Mouse (Mus musculus): Measurements from ENCODE around the gene Dyrk1a. TPM values are rescaled to one million over a fixed set of nuclear protein-coding genes. Genes with fewer than 3 reads are reported as not detected.

Dyrk1a gene
- polyA plus RNA-seq, 1 experiment from 2014 or later = 11.3 TPM

- H3K9ac ChIP-seq (ENCODE audit: low read length) = no peak overlapping the region
- 85% methylated on average over 2 of the region's 2 CpGs for WGBS
- H3K4me2 ChIP-seq = no peak overlapping the region
- H3K4me3 ChIP-seq (ENCODE audit: low read depth, low read length) = no peak overlapping the region
- no peaks in the 10 kb centered on the region for H3K36me3 ChIP-seq (ENCODE audit: control insufficient read depth, insufficient read depth, low read length)
- H3K27ac ChIP-seq (ENCODE audit: low read depth, low read length) = no peak overlapping the region
- ATAC-seq (ENCODE audit: low FRiP score) (no peak), DNase-seq (ENCODE audit: low spot score, missing footprints) (no peak)
- H3K4me1 ChIP-seq (ENCODE audit: control insufficient read depth, insufficient read depth, low read length) = peaks cover 13% of the 10 kb centered on the region
- H3K9me3 ChIP-seq (ENCODE audit: control insufficient read depth, low read length) = no peaks in the 10 kb centered on the region
- no peaks in the 10 kb centered on the region for H3K27me3 ChIP-seq (ENCODE audit: control insufficient read depth, insufficient read depth, low read length)
These were observed 26.8 kb downstream of the Dyrk1a start for GRCm38 (mm10) chr16:94596633-94597032.

GRCm38 (mm10) chr16:94597640-94598039, 27.8 kb downstream of the Dyrk1a start:
- Histone ChIP-seq H3K27me3 (ENCODE audit: control insufficient read depth, insufficient read depth, low read length) (no peaks in the 10 kb centered on the region), H3K4me2 (no peak overlapping the region), H3K27ac (ENCODE audit: low read depth, low read length) (no peak overlapping the region), H3K9ac (ENCODE audit: low read length) (no peak overlapping the region), H3K36me3 (ENCODE audit: control insufficient read depth, insufficient read depth, low read length) (no peaks in the 10 kb centered on the region), H3K4me1 (ENCODE audit: control insufficient read depth, insufficient read depth, low read length) (peaks cover 19% of the 10 kb centered on the region), H3K9me3 (ENCODE audit: control insufficient read depth, low read length) (no peaks in the 10 kb centered on the region), H3K4me3 (ENCODE audit: low read depth, low read length) (no peak overlapping the region)
- DNase-seq (ENCODE audit: low spot score, missing footprints) (no peak), ATAC-seq (ENCODE audit: low FRiP score) (no peak)
- 62% methylated on average over 1 of the region's 1 CpGs for WGBS

DNA sequence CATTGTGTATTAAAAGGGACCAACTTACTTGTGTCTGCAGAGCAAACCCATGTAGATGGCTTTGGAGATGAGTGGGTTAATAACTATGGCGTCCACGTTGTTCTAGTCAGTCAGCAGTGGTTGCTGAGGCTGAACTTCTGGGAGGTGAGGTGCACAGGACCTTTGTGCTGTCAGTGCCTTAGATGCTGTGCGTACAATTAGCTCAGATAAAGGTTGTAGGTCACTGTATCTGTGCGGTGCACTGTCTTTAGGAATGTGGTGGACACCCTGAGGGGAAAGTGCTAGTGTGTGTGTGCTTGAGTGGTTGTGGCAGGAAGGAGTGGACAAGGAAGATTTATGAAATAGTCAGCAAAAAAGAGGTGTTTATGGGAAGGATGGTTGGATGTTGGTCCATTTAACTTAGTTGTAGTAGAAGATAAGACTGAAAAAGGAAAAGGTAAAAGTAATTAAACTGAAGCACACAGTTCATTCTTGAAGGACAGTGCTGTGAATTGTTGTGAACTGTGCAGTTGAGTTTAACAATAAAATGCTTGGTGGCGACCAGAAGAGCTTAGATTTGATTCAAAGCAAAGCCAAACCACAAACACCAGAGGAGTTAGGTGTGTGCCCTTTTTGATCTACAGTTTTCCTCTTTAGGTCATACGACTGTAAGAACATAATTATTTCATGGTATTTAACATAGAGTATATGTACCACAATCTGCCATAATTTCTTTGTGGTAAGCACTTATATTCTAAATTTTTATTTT, 30.3 kb downstream of the Dyrk1a start:
- 63% methylated on average over 6 of the region's 6 CpGs for WGBS
- H3K27ac ChIP-seq (ENCODE audit: low read depth, low read length) = no peak overlapping the region
- no peak for DNase-seq (ENCODE audit: low spot score, missing footprints)
- no peak for ATAC-seq (ENCODE audit: low FRiP score)
- H3K9ac ChIP-seq (ENCODE audit: low read length) = no peak overlapping the region
- no peaks in the 10 kb centered on the region for H3K36me3 ChIP-seq (ENCODE audit: control insufficient read depth, insufficient read depth, low read length)
- H3K9me3 ChIP-seq (ENCODE audit: control insufficient read depth, low read length) = no peaks in the 10 kb centered on the region
- H3K4me2 ChIP-seq = no peak overlapping the region
- H3K27me3 ChIP-seq (ENCODE audit: control insufficient read depth, insufficient read depth, low read length) = no peaks in the 10 kb centered on the region
- H3K4me3 ChIP-seq (ENCODE audit: low read depth, low read length) = no peak overlapping the region
- H3K4me1 ChIP-seq (ENCODE audit: control insufficient read depth, insufficient read depth, low read length) = peaks cover 22% of the 10 kb centered on the region

DNA sequence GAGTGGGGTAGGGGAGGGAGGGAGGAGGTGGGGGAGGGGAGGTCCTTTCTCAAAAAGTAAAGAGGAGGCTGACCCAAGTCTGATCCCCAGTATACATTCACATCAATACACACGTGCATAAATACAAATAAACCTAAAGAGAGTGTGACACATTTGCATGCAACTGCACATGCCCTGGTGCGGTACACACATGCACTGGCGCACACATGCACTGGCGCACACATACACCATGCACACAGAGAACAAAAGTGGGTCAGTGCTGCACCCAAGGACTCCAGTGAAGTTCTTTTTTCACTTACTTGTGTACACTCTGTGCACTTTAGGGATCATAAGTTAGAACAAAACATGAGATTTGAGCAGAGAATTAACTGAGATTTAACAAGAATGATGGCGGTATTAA, 31.3 kb downstream of the Dyrk1a start:
- no peak overlapping the region for H3K9ac ChIP-seq (ENCODE audit: low read length)
- peak; percentile 59; the same call in 1 of the 2 replicates for ATAC-seq (ENCODE audit: low FRiP score)
- no peaks in the 10 kb centered on the region for H3K9me3 ChIP-seq (ENCODE audit: control insufficient read depth, low read length)

GRCm38 (mm10) chr16:94601540-94601953, 31.7 kb downstream of the Dyrk1a start:
- Histone ChIP-seq H3K4me2 (no peak overlapping the region), H3K4me1 (ENCODE audit: control insufficient read depth, insufficient read depth, low read length) (peaks cover 22% of the 10 kb centered on the region), H3K27me3 (ENCODE audit: control insufficient read depth, insufficient read depth, low read length) (no peaks in the 10 kb centered on the region), H3K27ac (ENCODE audit: low read depth, low read length) (no peak overlapping the region), H3K9me3 (ENCODE audit: control insufficient read depth, low read length) (no peaks in the 10 kb centered on the region), H3K4me3 (ENCODE audit: low read depth, low read length) (no peak overlapping the region), H3K36me3 (ENCODE audit: control insufficient read depth, insufficient read depth, low read length) (no peaks in the 10 kb centered on the region), H3K9ac (ENCODE audit: low read length) (no peak overlapping the region)
- no peak for ATAC-seq (ENCODE audit: low FRiP score)
- no peak for DNase-seq (ENCODE audit: low spot score, missing footprints)
- WGBS = 59% methylated on average over 6 of the region's 6 CpGs

More for the DNA sequence above, 31.3 kb downstream of the Dyrk1a start:
- no peaks in the 10 kb centered on the region for H3K27me3 ChIP-seq (ENCODE audit: control insufficient read depth, insufficient read depth, low read length)
- H3K27ac ChIP-seq (ENCODE audit: low read depth, low read length) = no peak overlapping the region
- 78% methylated on average over 5 of the region's 5 CpGs for WGBS
- peaks cover 22% of the 10 kb centered on the region for H3K4me1 ChIP-seq (ENCODE audit: control insufficient read depth, insufficient read depth, low read length)
- no peak overlapping the region for H3K4me2 ChIP-seq
- no peak overlapping the region for H3K4me3 ChIP-seq (ENCODE audit: low read depth, low read length)
- no peak for DNase-seq (ENCODE audit: low spot score, missing footprints)
- H3K36me3 ChIP-seq (ENCODE audit: control insufficient read depth, insufficient read depth, low read length) = no peaks in the 10 kb centered on the region

DNA sequence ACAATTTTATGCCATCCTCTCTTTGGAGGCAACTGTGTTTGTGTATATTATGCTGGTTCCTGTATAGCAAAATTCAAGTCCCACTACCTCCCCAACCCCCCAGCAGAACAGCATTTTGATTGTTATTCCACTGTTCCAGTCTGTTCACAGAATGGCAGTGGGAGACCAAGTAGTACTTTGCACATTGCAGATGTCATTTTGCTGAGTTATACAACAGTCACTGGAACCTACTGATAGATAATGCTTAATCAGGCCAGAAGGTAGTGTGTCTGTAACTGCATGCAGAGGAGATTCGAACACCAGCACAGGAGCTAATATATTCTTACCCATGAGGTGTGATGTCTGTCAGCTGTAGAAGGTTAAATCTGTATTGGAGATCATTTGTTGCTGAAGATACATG, 32.4 kb downstream of the Dyrk1a start:
- Histone ChIP-seq H3K9ac (ENCODE audit: low read length) (no peak overlapping the region), H3K27me3 (ENCODE audit: control insufficient read depth, insufficient read depth, low read length) (no peaks in the 10 kb centered on the region), H3K36me3 (ENCODE audit: control insufficient read depth, insufficient read depth, low read length) (no peaks in the 10 kb centered on the region), H3K4me2 (no peak overlapping the region), H3K9me3 (ENCODE audit: control insufficient read depth, low read length) (no peaks in the 10 kb centered on the region), H3K27ac (ENCODE audit: low read depth, low read length) (no peak overlapping the region), H3K4me3 (ENCODE audit: low read depth, low read length) (no peak overlapping the region), H3K4me1 (ENCODE audit: control insufficient read depth, insufficient read depth, low read length) (peaks cover 22% of the 10 kb centered on the region)
- 89% methylated on average over 1 of the region's 1 CpGs for WGBS
- no peak for ATAC-seq (ENCODE audit: low FRiP score)
- DNase-seq (ENCODE audit: low spot score, missing footprints) = no peak

- Histone ChIP-seq H3K4me3 (ENCODE audit: low read depth, low read length) (no peak overlapping the region), H3K9ac (ENCODE audit: low read length) (no peak overlapping the region), H3K27ac (ENCODE audit: low read depth, low read length) (no peak overlapping the region), H3K27me3 (ENCODE audit: control insufficient read depth, insufficient read depth, low read length) (no peaks in the 10 kb centered on the region), H3K4me1 (ENCODE audit: control insufficient read depth, insufficient read depth, low read length) (peaks cover 22% of the 10 kb centered on the region), H3K36me3 (ENCODE audit: control insufficient read depth, insufficient read depth, low read length) (no peaks in the 10 kb centered on the region), H3K4me2 (no peak overlapping the region), H3K9me3 (ENCODE audit: control insufficient read depth, low read length) (no peaks in the 10 kb centered on the region)
- no peak for DNase-seq (ENCODE audit: low spot score, missing footprints)
- ATAC-seq (ENCODE audit: low FRiP score) = no peak
- WGBS = 56% methylated on average over 4 of the region's 4 CpGs
These were observed 32.9 kb downstream of the Dyrk1a start for GRCm38 (mm10) chr16:94602730-94603129.

- WGBS = 98% methylated on average over 1 of the region's 1 CpGs
These were observed 36.4 kb downstream of the Dyrk1a start for GRCm38 (mm10) chr16:94606169-94606568.

DNA sequence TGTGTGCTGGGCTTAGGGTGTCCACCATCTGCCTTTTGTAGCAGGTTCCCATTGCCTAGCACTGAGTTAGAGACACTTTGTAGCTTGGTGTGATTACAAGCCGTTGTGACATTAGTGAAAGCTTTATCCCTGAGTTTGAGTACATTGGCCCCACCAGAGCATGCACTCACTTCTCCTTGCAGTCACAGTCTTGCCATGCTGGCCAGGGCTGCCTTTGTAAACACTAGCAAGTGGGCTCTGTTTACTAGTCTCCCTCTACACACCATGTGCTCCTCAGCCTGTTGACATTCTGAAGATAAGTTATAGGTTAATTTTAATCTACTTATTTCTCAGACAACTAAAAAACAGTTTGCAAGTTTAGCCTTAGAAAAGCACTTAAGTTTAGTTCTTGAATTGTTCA, 37.7 kb downstream of the Dyrk1a start:
- H3K9me3 ChIP-seq (ENCODE audit: control insufficient read depth, low read length) = no peaks in the 10 kb centered on the region
- no peak overlapping the region for H3K27ac ChIP-seq (ENCODE audit: low read depth, low read length)
- no peak overlapping the region for H3K4me2 ChIP-seq
- no peak overlapping the region for H3K9ac ChIP-seq (ENCODE audit: low read length)
- H3K4me1 ChIP-seq (ENCODE audit: control insufficient read depth, insufficient read depth, low read length) = peaks cover 5% of the 10 kb centered on the region
- DNase-seq (ENCODE audit: low spot score, missing footprints) (no peak), ATAC-seq (ENCODE audit: low FRiP score) (no peak)
- H3K36me3 ChIP-seq (ENCODE audit: control insufficient read depth, insufficient read depth, low read length) = no peaks in the 10 kb centered on the region
- H3K27me3 ChIP-seq (ENCODE audit: control insufficient read depth, insufficient read depth, low read length) = no peaks in the 10 kb centered on the region
- no peak overlapping the region for H3K4me3 ChIP-seq (ENCODE audit: low read depth, low read length)
- WGBS = 81% methylated on average over 1 of the region's 1 CpGs

More at GRCm38 (mm10) chr16:94606169-94606568, 36.4 kb downstream of the Dyrk1a start:
- Histone ChIP-seq H3K27me3 (ENCODE audit: control insufficient read depth, insufficient read depth, low read length) (no peaks in the 10 kb centered on the region), H3K27ac (ENCODE audit: low read depth, low read length) (no peak overlapping the region), H3K9ac (ENCODE audit: low read length) (no peak overlapping the region), H3K4me3 (ENCODE audit: low read depth, low read length) (no peak overlapping the region), H3K4me2 (no peak overlapping the region), H3K4me1 (ENCODE audit: control insufficient read depth, insufficient read depth, low read length) (peaks cover 9% of the 10 kb centered on the region), H3K9me3 (ENCODE audit: control insufficient read depth, low read length) (no peaks in the 10 kb centered on the region), H3K36me3 (ENCODE audit: control insufficient read depth, insufficient read depth, low read length) (no peaks in the 10 kb centered on the region)
- ATAC-seq (ENCODE audit: low FRiP score) (no peak), DNase-seq (ENCODE audit: low spot score, missing footprints) (no peak)
